Mouse (Mus musculus) hindbrain, postnatal 0 days (tissue): Measurements from ENCODE around the gene Slf1. TPM values are rescaled to one million over a fixed set of nuclear protein-coding genes. Genes with fewer than 3 reads are reported as not detected.
"Not testable (repeated sequence)": the region's sequence is repeated elsewhere in the genome, so short reads cannot be mapped to it uniquely, and the experiment has no call there.

Experiments used
- ATAC-seq: fragments of 200-750 bp; cut with Nextera tagmentation; 2 replicates; pipeline ENCODE4 v1.8.0; 2017; ENCODE audit warnings: mild to moderate bottlenecking, moderate TSS enrichment, moderate library complexity
- DNase-seq: peaks from one replicate; pipeline ENCODE4 v3.0.0-alpha.2; 2015; ENCODE audit warnings: low spot score
- H3K27ac ChIP-seq: fragments of 300-500 bp; sonication (generic); 2 replicates; pipeline ENCODE4 v1.5.1; 2014; ENCODE audit warnings: mild to moderate bottlenecking
- H3K27me3 ChIP-seq: fragments of 300-500 bp; sonication (generic); 2 replicates; pipeline ENCODE4 v1.6.1; 2014; ENCODE audit warnings: low read length, mixed read lengths; ENCODE audit not compliant: insufficient read depth
- H3K36me3 ChIP-seq: fragments of 300-500 bp; sonication (generic); 2 replicates; pipeline ENCODE4 v1.6.1; 2014; ENCODE audit warnings: low read length, mixed read lengths; ENCODE audit not compliant: insufficient read depth
- H3K4me1 ChIP-seq: fragments of 300-500 bp; sonication (generic); 2 replicates; pipeline ENCODE4 v1.6.1; 2014; ENCODE audit warnings: antibody characterized with exemption, low read length, mixed read lengths; ENCODE audit not compliant: insufficient read depth
- H3K4me2 ChIP-seq: fragments of 300-500 bp; sonication (generic); 2 replicates; pipeline ENCODE4 v1.6.1; 2014; ENCODE audit warnings: low read depth, mild to moderate bottlenecking, low read length, moderate library complexity, mixed read lengths
- H3K4me3 ChIP-seq: fragments of 300-500 bp; sonication (generic); 2 replicates; pipeline ENCODE4 v1.5.1; 2014; ENCODE audit warnings: low read length
- H3K9ac ChIP-seq: fragments of 300-500 bp; sonication (generic); replicated peaks from 2 replicates; pipeline ENCODE4 v1.6.1; 2014; ENCODE audit warnings: mild to moderate bottlenecking, low read length, moderate library complexity, mixed read lengths
- H3K9me3 ChIP-seq: fragments of 300-500 bp; sonication (generic); 2 replicates; pipeline ENCODE4 v1.6.1; 2016; ENCODE audit warnings: low read length, mixed read lengths
- CTCF ChIP-seq: IDR thresholded peaks from 2 replicates; pipeline ENCODE4 v1.5.1; 2016; ENCODE audit warnings: antibody characterized with exemption, control low read depth, low read depth
- WGBS: fragments of 180-500 bp; shearing (Covaris S2); extraction: QIAGEN DNeasy Blood & Tissue Kit; methylation state at CpG from one replicate; pipeline ENCODE4 v1.1.7; 2014; 5-methylcytosine and 5-hydroxymethylcytosine counted together
- polyA plus RNA-seq: library from polyadenylated mRNA; unstranded; fragments of >200 nt; fragmentation: Nextera tagmentation; extraction: Ambion mirVana; gene quantifications from 2 replicates; pipeline ENCODE4 v1.2.1, GENCODE M21; 2015
- total RNA-seq: library from RNA; depleted of rRNA; stranded (reverse); fragments of >200 nt; gene quantifications from 2 replicates; pipeline ENCODE4 v1.2.3, GENCODE M21; 2014

Slf1 gene
- total and polyA plus RNA-seq, 2 experiments from 2014 or later = 21.1 to 30.7 TPM

DNA sequence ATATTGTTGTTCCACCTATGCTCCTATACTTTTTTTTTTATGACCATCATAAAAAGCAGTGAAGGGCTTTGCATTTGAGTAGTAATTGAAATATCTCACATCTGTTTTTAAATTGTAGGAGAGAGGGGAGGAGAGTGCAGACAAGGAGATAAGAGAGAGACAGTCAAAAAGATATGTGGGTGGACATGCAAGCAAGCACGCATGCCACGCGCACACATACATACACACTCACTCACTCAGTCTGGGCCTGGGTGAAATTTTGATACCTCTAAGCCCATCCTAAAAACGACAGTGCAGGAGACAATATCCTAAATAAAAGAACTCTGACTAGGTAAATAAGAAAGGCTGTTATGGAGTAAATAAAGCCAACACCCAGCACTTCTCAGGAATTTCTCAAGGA is 16.6 kb downstream of the Slf1 start:
- Histone ChIP-seq H3K4me3 (no peak overlapping the region), H3K36me3 (no peaks in the 10 kb centered on the region), H3K27me3 (no peaks in the 10 kb centered on the region), H3K4me2 (no peak overlapping the region), H3K4me1 (no peaks in the 10 kb centered on the region), H3K9me3 (no peaks in the 10 kb centered on the region), H3K9ac (no peak overlapping the region), H3K27ac (no peak overlapping the region)
- no peak for ATAC-seq
- TF ChIP-seq CTCF = no peak
- 96% methylated on average over 4 of the region's 4 CpGs for WGBS
- no peak for DNase-seq

- TF ChIP-seq CTCF = no peak
- H3K27me3 ChIP-seq = no peaks in the 10 kb centered on the region
- H3K9me3 ChIP-seq = no peaks in the 10 kb centered on the region
- ATAC-seq (no peak), DNase-seq (no peak)
- no peak overlapping the region for H3K27ac ChIP-seq
- no peak overlapping the region for H3K4me3 ChIP-seq
- no peaks in the 10 kb centered on the region for H3K36me3 ChIP-seq
- H3K9ac ChIP-seq = no peak overlapping the region
- H3K4me1 ChIP-seq = no peaks in the 10 kb centered on the region
- H3K4me2 ChIP-seq = no peak overlapping the region
Measured at GRCm38 (mm10) chr13:77107734-77108133, 27.5 kb downstream of the Slf1 start.

DNA sequence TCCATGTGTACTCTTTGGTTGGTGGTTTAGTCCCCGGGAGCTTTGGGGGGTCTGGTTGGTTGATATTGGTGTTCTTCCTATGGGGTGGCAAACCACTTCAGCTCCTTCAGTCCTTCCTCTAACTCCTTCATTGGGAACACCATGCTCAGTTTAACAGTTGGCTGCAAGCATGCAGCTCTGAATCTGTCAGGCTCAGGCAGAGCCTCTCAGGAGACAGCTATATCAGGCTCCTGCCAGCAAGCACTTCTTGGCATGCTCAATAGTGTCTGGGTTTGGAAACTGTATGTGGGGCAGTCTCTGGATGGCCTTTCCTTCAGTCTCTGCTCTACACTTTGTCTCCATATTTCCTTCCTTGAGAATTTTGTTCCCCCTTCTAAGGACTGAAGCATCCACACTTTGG is 42.4 kb downstream of the Slf1 start:
- 96% methylated on average over 1 of the region's 1 CpGs for WGBS
- H3K4me3 ChIP-seq, H3K9ac ChIP-seq, H3K9me3 ChIP-seq, DNase-seq, H3K4me2 ChIP-seq, ATAC-seq, H3K4me1 ChIP-seq, H3K36me3 ChIP-seq, H3K27me3 ChIP-seq, H3K27ac ChIP-seq: not testable (repeated sequence)

DNA sequence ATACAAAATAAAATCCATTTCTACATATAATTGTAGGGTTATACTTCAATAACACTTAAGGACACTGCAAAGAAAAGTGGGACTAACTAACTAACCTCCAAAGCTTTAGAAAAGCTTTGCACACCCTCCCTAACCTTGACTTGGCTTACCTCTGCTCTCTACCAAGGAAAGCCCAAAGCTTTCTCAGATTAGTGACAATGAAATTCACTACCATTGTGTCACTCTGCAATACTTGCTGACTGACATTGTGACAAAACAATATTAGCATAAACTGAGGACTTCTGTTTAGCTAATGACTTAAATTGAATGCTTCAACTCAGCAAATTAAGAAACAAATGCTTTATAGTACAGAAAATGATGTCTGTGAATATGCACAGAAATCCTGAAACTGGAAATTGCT is 63.2 kb downstream of the Slf1 start:
- ATAC-seq = no peak
- TF ChIP-seq CTCF = no peak

DNA sequence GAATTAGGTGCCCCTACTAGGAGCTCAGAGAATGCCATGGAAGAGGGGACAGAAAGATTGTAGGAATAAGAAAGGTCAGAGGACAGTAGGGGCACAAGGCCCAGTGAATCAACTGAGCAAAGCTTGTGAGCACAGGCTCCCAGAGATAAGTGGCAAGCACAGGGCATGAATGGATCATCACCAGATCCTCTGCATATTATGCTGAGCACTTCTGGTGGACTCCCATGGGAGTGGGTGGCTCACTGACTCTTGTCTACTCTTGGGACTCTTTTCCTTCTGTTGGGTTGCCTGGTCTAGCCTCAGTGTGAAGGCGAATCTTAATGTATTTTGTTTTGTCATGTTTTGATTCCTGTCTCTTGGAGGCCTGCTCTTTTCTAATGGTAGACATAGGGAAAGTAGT is 66.4 kb downstream of the Slf1 start:
- no peaks in the 10 kb centered on the region for H3K27me3 ChIP-seq
- no peak overlapping the region for H3K4me2 ChIP-seq
- H3K4me1 ChIP-seq = no peaks in the 10 kb centered on the region
- H3K36me3 ChIP-seq = no peaks in the 10 kb centered on the region
- ATAC-seq (no peak), DNase-seq (no peak)
- no peaks in the 10 kb centered on the region for H3K9me3 ChIP-seq
- WGBS = 100% methylated on average over 1 of the region's 1 CpGs
- no peak overlapping the region for H3K4me3 ChIP-seq
- no peak overlapping the region for H3K9ac ChIP-seq
- H3K27ac ChIP-seq = no peak overlapping the region
- TF ChIP-seq CTCF = no peak

More for the DNA sequence above, 63.2 kb downstream of the Slf1 start:
- Histone ChIP-seq H3K27ac (no peak overlapping the region), H3K27me3 (no peaks in the 10 kb centered on the region), H3K36me3 (no peaks in the 10 kb centered on the region), H3K9me3 (no peaks in the 10 kb centered on the region), H3K9ac (no peak overlapping the region), H3K4me3 (no peak overlapping the region), H3K4me2 (no peak overlapping the region), H3K4me1 (no peaks in the 10 kb centered on the region)
- DNase-seq = no peak

- no peak for TF ChIP-seq CTCF
- H3K4me3 ChIP-seq = no peak overlapping the region
- no peak overlapping the region for H3K27ac ChIP-seq
- H3K9me3 ChIP-seq = no peaks in the 10 kb centered on the region
- no peak for ATAC-seq
- H3K9ac ChIP-seq = no peak overlapping the region
- H3K36me3 ChIP-seq = no peaks in the 10 kb centered on the region
- H3K4me2 ChIP-seq = no peak overlapping the region
- no peak for DNase-seq
- 100% methylated on average over 1 of the region's 1 CpGs for WGBS
- H3K4me1 ChIP-seq = no peaks in the 10 kb centered on the region
- H3K27me3 ChIP-seq = no peaks in the 10 kb centered on the region
Measured at GRCm38 (mm10) chr13:77063221-77063620, 72.1 kb downstream of the Slf1 start.

GRCm38 (mm10) chr13:77049736-77050135 is 85.5 kb downstream of the Slf1 start:
- TF ChIP-seq CTCF = no peak
- H3K9ac ChIP-seq = no peak overlapping the region
- ATAC-seq = no peak
- H3K4me3 ChIP-seq = no peak overlapping the region
- no peaks in the 10 kb centered on the region for H3K36me3 ChIP-seq
- WGBS = 76% methylated on average over 3 of the region's 3 CpGs
- no peaks in the 10 kb centered on the region for H3K4me1 ChIP-seq
- H3K27ac ChIP-seq = no peak overlapping the region
- H3K4me2 ChIP-seq = no peak overlapping the region
- no peaks in the 10 kb centered on the region for H3K27me3 ChIP-seq
- no peaks in the 10 kb centered on the region for H3K9me3 ChIP-seq
- no peak for DNase-seq
